Mouse (Mus musculus) WW6 (cell line): ENCODE data around the gene Rps6ka5.

Experiments
- DNase-seq: peaks from one replicate; pipeline ENCODE4 v3.0.0-alpha.2; 2013; ENCODE audit warnings: low read depth, low spot score

Gene Rps6ka5

GRCm38 (mm10) chr12:100724606-100725457 lies 2.0 kb downstream of the Rps6ka5 start:
- peak; percentile 98 for DNase-seq

GRCm38 (mm10) chr12:100724182-100724581 lies 2.6 kb downstream of the Rps6ka5 start:
- no peak for DNase-seq

- no peak for DNase-seq
These were observed 6.0 kb downstream of the Rps6ka5 start for GRCm38 (mm10) chr12:100720801-100721200.

GRCm38 (mm10) chr12:100717446-100717845 lies 9.3 kb downstream of the Rps6ka5 start:
- DNase-seq: no peak

GRCm38 (mm10) chr12:100716969-100717368 lies 9.8 kb downstream of the Rps6ka5 start:
- no peak for DNase-seq

- no peak for DNase-seq
These were observed 15.0 kb downstream of the Rps6ka5 start for GRCm38 (mm10) chr12:100711819-100712218.

- DNase-seq: no peak
These were observed 15.6 kb downstream of the Rps6ka5 start for GRCm38 (mm10) chr12:100711116-100711691.

- DNase-seq: no peak
These were observed 16.4 kb downstream of the Rps6ka5 start for GRCm38 (mm10) chr12:100710432-100710831.

- no peak for DNase-seq
These were observed 19.5 kb downstream of the Rps6ka5 start for GRCm38 (mm10) chr12:100707312-100707711.

- DNase-seq: no peak
These were observed 21.6 kb downstream of the Rps6ka5 start for GRCm38 (mm10) chr12:100705057-100705722.

GRCm38 (mm10) chr12:100698019-100698418 lies 28.8 kb downstream of the Rps6ka5 start:
- no peak for DNase-seq

GRCm38 (mm10) chr12:100696621-100697020 lies 30.2 kb downstream of the Rps6ka5 start:
- DNase-seq: no peak

- DNase-seq: no peak
These were observed 31.5 kb downstream of the Rps6ka5 start for GRCm38 (mm10) chr12:100695252-100695651.

GRCm38 (mm10) chr12:100692208-100692607 lies 34.6 kb downstream of the Rps6ka5 start:
- no peak for DNase-seq

GRCm38 (mm10) chr12:100690444-100690843 lies 36.3 kb downstream of the Rps6ka5 start:
- DNase-seq: no peak

GRCm38 (mm10) chr12:100688177-100688576 lies 38.6 kb downstream of the Rps6ka5 start:
- DNase-seq: no peak

- DNase-seq: no peak
These were observed 39.8 kb downstream of the Rps6ka5 start for GRCm38 (mm10) chr12:100687001-100687400.

GRCm38 (mm10) chr12:100681752-100682151 lies 45.0 kb downstream of the Rps6ka5 start:
- DNase-seq: no peak

GRCm38 (mm10) chr12:100681241-100681640 lies 45.5 kb downstream of the Rps6ka5 start:
- DNase-seq: no peak

GRCm38 (mm10) chr12:100680676-100681075 lies 46.1 kb downstream of the Rps6ka5 start:
- DNase-seq: no peak

GRCm38 (mm10) chr12:100670647-100671199 lies 56.1 kb downstream of the Rps6ka5 start:
- no peak for DNase-seq

GRCm38 (mm10) chr12:100665294-100665693 lies 61.5 kb downstream of the Rps6ka5 start:
- DNase-seq: no peak
